Mouse (Mus musculus) MEL (cell line): ENCODE results near the gene Ubc. TPM values are rescaled to one million over a fixed set of nuclear protein-coding genes. Genes with fewer than 3 reads are reported as not detected.

ENCODE experiments used
- DNase-seq: peaks from one replicate; pipeline ENCODE4 v3.0.0; 2011; ENCODE audit warnings: low read depth, low spot score
- H3K27ac ChIP-seq: 2 replicates; pipeline ENCODE4 v1.5.1; 2012; ENCODE audit warnings: low read depth, mild to moderate bottlenecking, control low read depth, low read length, moderate library complexity; ENCODE audit not compliant: control insufficient read depth
- H3K27me3 ChIP-seq, 2 experiments: fragments of 150-350 bp in 1 of 2; sonication (generic) in 1 of 2; 2 replicates each; pipeline ENCODE4 v1.6.1; 2012; ENCODE audit warnings: low read length in 2 of 2, mild to moderate bottlenecking in 2 of 2, improper control_type of control experiment in 1 of 2, moderate library complexity in 1 of 2; ENCODE audit not compliant: insufficient read depth in 2 of 2, control insufficient read depth in 1 of 2
- H3K36me3 ChIP-seq, 2 experiments: 2 replicates each; pipeline ENCODE4 v1.6.1; 2012 to 2014; ENCODE audit warnings: low read length in 2 of 2, improper control_type of control experiment in 1 of 2, inconsistent platforms in 1 of 2, mild to moderate bottlenecking in 1 of 2; ENCODE audit not compliant: insufficient read depth in 2 of 2, control insufficient read depth in 1 of 2
- H3K4me1 ChIP-seq, 2 experiments: fragments of 150-350 bp in 1 of 2; sonication (generic) in 1 of 2; 2 replicates each; pipeline ENCODE4 v1.6.1; 2012; ENCODE audit warnings: low read length in 2 of 2, improper control_type of control experiment in 1 of 2, mild to moderate bottlenecking in 1 of 2; ENCODE audit not compliant: insufficient read depth in 2 of 2, control insufficient read depth in 1 of 2
- H3K4me3 ChIP-seq, 2 experiments: fragments of 150-350 bp in 1 of 2; sonication (generic) in 1 of 2; 2 replicates each; pipeline ENCODE4 v1.5.1; 2012; ENCODE audit warnings: low read depth in 2 of 2, low read length in 2 of 2, mild to moderate bottlenecking in 2 of 2, moderate library complexity in 2 of 2, control low read depth in 1 of 2, improper control_type of control experiment in 1 of 2; ENCODE audit not compliant: control insufficient read depth in 1 of 2, insufficient read depth in 1 of 2
- H3K79me2 ChIP-seq: 2 replicates; pipeline ENCODE4 v1.6.1; 2012; ENCODE audit warnings: mild to moderate bottlenecking, low read length, moderate library complexity; ENCODE audit not compliant: control insufficient read depth, poor library complexity, insufficient read depth
- H3K9ac ChIP-seq: 2 replicates; pipeline ENCODE4 v1.6.1; 2012; ENCODE audit warnings: low read depth, mild to moderate bottlenecking, control low read depth, low read length, moderate library complexity; ENCODE audit not compliant: control insufficient read depth, poor library complexity, severe bottlenecking
- H3K9me3 ChIP-seq: fragments of 150-350 bp; sonication (generic); replicated peaks from 2 replicates; pipeline ENCODE4 v1.6.1; 2012; ENCODE audit warnings: mild to moderate bottlenecking, low read length, improper control_type of control experiment, moderate library complexity; ENCODE audit not compliant: insufficient read depth
- BHLHE40 ChIP-seq: IDR thresholded peaks from 2 replicates; pipeline ENCODE4 v1.6.1; 2012; ENCODE audit warnings: low read depth, mild to moderate bottlenecking, inconsistent platforms, low read length, improper control_type of control experiment, borderline replicate concordance
- CHD1 ChIP-seq: IDR thresholded peaks from 2 replicates; pipeline ENCODE4 v1.6.1; 2012; ENCODE audit warnings: low read depth, mild to moderate bottlenecking, inconsistent platforms, low read length, improper control_type of control experiment
- CTCF ChIP-seq, 3 experiments: IDR thresholded peaks in 2 of 3; conservative IDR thresholded peaks in 1 of 3; 2 replicates each; pipeline ENCODE4 v1.5.1; 2011 to 2012; ENCODE audit warnings: low read length in 3 of 3, low read depth in 2 of 3, mild to moderate bottlenecking in 2 of 3, improper control_type of control experiment in 1 of 3, inconsistent platforms in 1 of 3, mixed read lengths in 1 of 3, moderate library complexity in 1 of 3; ENCODE audit not compliant: control insufficient read depth in 1 of 3, insufficient read depth in 1 of 3, poor library complexity in 1 of 3, severe bottlenecking in 1 of 3
- E2F4 ChIP-seq: IDR thresholded peaks from 2 replicates; pipeline ENCODE4 v1.6.1; 2011; ENCODE audit warnings: low read depth, low read length, improper control_type of control experiment, borderline replicate concordance
- EP300 ChIP-seq, 2 experiments: IDR thresholded peaks; 2 replicates each; pipeline ENCODE4 v1.6.1; 2011; ENCODE audit warnings: improper control_type of control experiment in 2 of 2, low read length in 2 of 2, low read depth in 1 of 2, mild to moderate bottlenecking in 1 of 2
- GABPA ChIP-seq: IDR thresholded peaks from 2 replicates; pipeline ENCODE4 v1.6.1; 2012; ENCODE audit warnings: low read depth, mild to moderate bottlenecking, inconsistent platforms, low read length, improper control_type of control experiment, moderate library complexity
- JUND ChIP-seq: IDR thresholded peaks from 2 replicates; pipeline ENCODE4 v1.6.1; 2011; ENCODE audit warnings: low read depth, mild to moderate bottlenecking, improper control_type of control experiment, low read length
- MAX ChIP-seq: IDR thresholded peaks from 2 replicates; pipeline ENCODE4 v1.6.1; 2011; ENCODE audit warnings: low read length, improper control_type of control experiment
- MEF2A ChIP-seq: IDR thresholded peaks from 2 replicates; pipeline ENCODE4 v1.6.1; 2014; ENCODE audit warnings: low read depth, mild to moderate bottlenecking, inconsistent platforms, low read length, improper control_type of control experiment; ENCODE audit not compliant: poor library complexity, insufficient replicate concordance, severe bottlenecking; ENCODE audit errors: extremely low read depth
- MXI1 ChIP-seq: IDR thresholded peaks from 2 replicates; pipeline ENCODE4 v1.6.1; 2011; ENCODE audit warnings: mild to moderate bottlenecking, low read depth, low read length, improper control_type of control experiment
- NRF1 ChIP-seq: IDR thresholded peaks from 2 replicates; pipeline ENCODE4 v1.6.1; 2014; ENCODE audit warnings: low read depth, mild to moderate bottlenecking, inconsistent platforms, low read length, improper control_type of control experiment, moderate library complexity; ENCODE audit not compliant: poor library complexity, insufficient read depth, severe bottlenecking
- POLR2A ChIP-seq, 2 experiments: IDR thresholded peaks; 2 replicates each; pipeline ENCODE4 v1.6.1; 2011 to 2012; ENCODE audit warnings: low read length in 2 of 2, mild to moderate bottlenecking in 2 of 2, control low read depth in 1 of 2, improper control_type of control experiment in 1 of 2, low read depth in 1 of 2, moderate library complexity in 1 of 2; ENCODE audit not compliant: control insufficient read depth in 1 of 2, insufficient read depth in 1 of 2, poor library complexity in 1 of 2
- RAD21 ChIP-seq: IDR thresholded peaks from 2 replicates; pipeline ENCODE4 v1.6.1; 2011; ENCODE audit warnings: mild to moderate bottlenecking, low read depth, low read length, improper control_type of control experiment
- SMC3 ChIP-seq: IDR thresholded peaks from 2 replicates; pipeline ENCODE4 v1.6.1; 2011; ENCODE audit warnings: low read depth, low read length, improper control_type of control experiment
- TBP ChIP-seq: IDR thresholded peaks from 2 replicates; pipeline ENCODE4 v1.8.0; 2011; ENCODE audit warnings: low read depth, low read length, improper control_type of control experiment
- TCF12 ChIP-seq: IDR thresholded peaks from 2 replicates; pipeline ENCODE4 v1.6.1; 2014; ENCODE audit warnings: low read depth, mild to moderate bottlenecking, inconsistent platforms, low read length, improper control_type of control experiment, moderate library complexity
- USF1 ChIP-seq: IDR thresholded peaks from 2 replicates; pipeline ENCODE4 v1.6.1; 2014; ENCODE audit warnings: low read depth, mild to moderate bottlenecking, inconsistent platforms, low read length, improper control_type of control experiment, moderate library complexity
- ZMIZ1 ChIP-seq: IDR thresholded peaks from 2 replicates; pipeline ENCODE4 v1.6.1; 2012; ENCODE audit warnings: low read depth, mild to moderate bottlenecking, inconsistent platforms, low read length, improper control_type of control experiment, moderate library complexity
- polyA plus RNA-seq, 2 experiments: library from polyadenylated mRNA; stranded (reverse) in 1 of 2; unstranded in 1 of 2; fragments of >175 nt in 1 of 2; fragments of >200 nt in 1 of 2; gene quantifications; 2 replicates each; pipeline versions ENCODE4 v1.2.1 to v1.2.4; 2012; ENCODE audit warnings: low replicate concordance in 2 of 2, low read depth in 1 of 2; ENCODE audit not compliant: insufficient read length in 2 of 2, insufficient read depth in 1 of 2, missing spikeins in 1 of 2
- total RNA-seq: library from RNA; depleted of rRNA; stranded (reverse); fragments of 300-350 nt; gene quantifications from 2 replicates; pipeline ENCODE4 v1.2.3, GENCODE M21; 2012; rRNA removed

Gene Ubc
- total and polyA plus RNA-seq, 3 experiments, result 113 to 1,075 (median 511) TPM

GRCm38 (mm10) chr5:125337526-125337925, 52.5 kb downstream of the Ubc start:
- no peak for DNase-seq
- Histone ChIP-seq H3K9ac (no peak overlapping the region), H3K27me3 (no peaks in the 10 kb centered on the region), H3K4me1 (peaks cover 3 to 19% of the 10 kb centered on the region in 2 experiments), H3K27ac (no peak overlapping the region), H3K36me3 (peaks cover 3 to 9% of the 10 kb centered on the region in 2 experiments), H3K79me2 (peaks cover 62% of the 10 kb centered on the region), H3K9me3 (no peaks in the 10 kb centered on the region), H3K4me3 (no peak overlapping the region)
- TF ChIP-seq E2F4 (no peak), EP300 (IDR thresholded peaks at IDR 0.05; ENCODE audit: low read depth in 1 of 2, low read length in 2 of 2) (no peak), ZMIZ1 (no peak), USF1 (no peak), CHD1 (no peak), TBP (no peak), JUND (no peak), CTCF (IDR thresholded peaks at IDR 0.05 in 2 of 3, conservative IDR thresholded peaks at IDR 0.05 in 1 of 3; ENCODE audit: control insufficient read depth in 1 of 3, insufficient read depth in 1 of 3, low read depth in 2 of 3, low read length in 3 of 3, poor library complexity in 1 of 3, severe bottlenecking in 1 of 3) (no peak), BHLHE40 (no peak), POLR2A (IDR thresholded peaks at IDR 0.05; ENCODE audit: control insufficient read depth in 1 of 2, insufficient read depth in 1 of 2, low read depth in 1 of 2, low read length in 2 of 2, poor library complexity in 1 of 2) (no peak), TCF12 (no peak)

GRCm38 (mm10) chr5:125337012-125337411, 53.0 kb downstream of the Ubc start:
- H3K4me1 ChIP-seq, result peaks cover 3 to 17% of the 10 kb centered on the region in 2 experiments
- peaks cover 62% of the 10 kb centered on the region for H3K79me2 ChIP-seq
- no peak overlapping the region for H3K27ac ChIP-seq
- H3K9me3 ChIP-seq, result no peaks in the 10 kb centered on the region
- TF ChIP-seq MXI1 (no peak), USF1 (no peak), MEF2A (no peak), NRF1 (no peak), TBP (no peak), GABPA (no peak), SMC3 (no peak), TCF12 (no peak), MAX (no peak), RAD21 (no peak), POLR2A (IDR thresholded peaks at IDR 0.05; ENCODE audit: control insufficient read depth in 1 of 2, insufficient read depth in 1 of 2, low read depth in 1 of 2, low read length in 2 of 2, poor library complexity in 1 of 2) (no peak)
- TF ChIP-seq, all 39 proteins: peak for 0
- no peak for DNase-seq
- H3K9ac ChIP-seq, result no peak overlapping the region
- no peaks in the 10 kb centered on the region for H3K27me3 ChIP-seq
- H3K4me3 ChIP-seq, result no peak overlapping the region
- peaks cover 4 to 8% of the 10 kb centered on the region in 2 experiments for H3K36me3 ChIP-seq

Other genes starting within 250 kb of the Ubc start
- 5.0 and 7.7 TPM in 2 replicates for gene Ncor2, start 211.0 kb downstream of the Ubc start, total RNA-seq
- 10 to 100 TPM in 1 of 2 experiments, not detected in 1; 46.8 TPM for gene Ncor2, start 211.0 kb downstream of the Ubc start, polyA plus RNA-seq
- 51.4 and 53.1 TPM in 2 replicates for gene Scarb1, start 49.1 kb downstream of the Ubc start, total RNA-seq
- gene Scarb1, start 49.1 kb downstream of the Ubc start, polyA plus RNA-seq, result 10 to 100 TPM in 1 of 2 experiments, not detected in 1; 98.3 TPM
- 0.65 TPM in 2 replicates for gene Gm10382, start 880 bp downstream of the Ubc start, total RNA-seq
- under 1 TPM in 1 of 2 experiments, not detected in 1; 0.96 TPM for gene Gm10382, start 880 bp downstream of the Ubc start, polyA plus RNA-seq
- 26.0 and 27.4 TPM in 2 replicates for gene Dhx37, start 43.9 kb upstream of the Ubc start, total RNA-seq
- 100 to 1,000 TPM in 1 of 2 experiments, 10 to 100 TPM in 1; 55.3 to 549 TPM for gene Dhx37, start 43.9 kb upstream of the Ubc start, polyA plus RNA-seq
- gene Bri3bp, start 51.4 kb upstream of the Ubc start, total RNA-seq, result 87.6 and 88.6 TPM in 2 replicates
- gene Bri3bp, start 51.4 kb upstream of the Ubc start, polyA plus RNA-seq, result 100 to 1,000 TPM in 1 of 2 experiments, 10 to 100 TPM in 1; 73.7 to 264 TPM
- gene Aacs, start 85.6 kb upstream of the Ubc start, total RNA-seq, result 32.8 and 34.9 TPM in 2 replicates
- 10 to 100 TPM in 1 of 2 experiments, not detected in 1; 79.5 TPM for gene Aacs, start 85.6 kb upstream of the Ubc start, polyA plus RNA-seq
- not detected in 2 replicates for gene Tmem132b, start 141.6 kb upstream of the Ubc start, total RNA-seq
- gene Tmem132b, start 141.6 kb upstream of the Ubc start, polyA plus RNA-seq, result not detected